Comparison of ENCODE assay signal across 20 mouse cellular contexts in the genomic region with DNA sequence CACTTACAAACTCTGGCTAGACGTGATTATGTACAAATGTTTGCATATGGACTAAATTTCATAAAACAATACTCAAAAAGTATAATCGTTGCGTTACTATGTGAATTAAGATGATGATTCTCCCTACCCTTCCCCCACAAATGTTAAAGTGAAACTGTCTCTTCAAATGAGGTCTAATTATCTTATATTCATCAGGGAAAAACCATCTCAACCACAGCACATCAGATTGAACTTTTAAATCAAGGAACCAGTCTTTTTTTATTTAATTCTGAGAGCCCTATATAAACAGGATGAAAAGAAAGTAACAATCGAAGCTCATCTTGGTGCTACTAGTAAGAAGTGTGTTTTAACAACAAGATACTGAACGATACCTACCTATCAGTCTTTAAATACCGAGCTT. TPM values are rescaled to one million over a fixed set of nuclear protein-coding genes. Genes with fewer than 3 reads are reported as not detected.
DNase-seq lines count a peak whose midpoint lies in the region; ATAC-seq lines count a peak whose summit lies in the region.
"Had no signal": no experiment of that assay in that cellular context is flagged by ENCODE, and none has a peak within 500 bp of the region (broad histone marks: within the 10 kb centered on the region; RNA-seq: fewer than 3 reads in every experiment).

No protein-coding gene starts in this region.

- DNase-seq in CD4-positive helper T cell, adult 2 months (ENCODE audit: low read depth, low spot score) = peak; percentile 8
- peak; percentile 33 for DNase-seq in induced T-regulatory cell, adult 2 months (ENCODE audit: low read depth)
- DNase-seq in naive thymus-derived CD4-positive, alpha-beta T cell, adult 2 months (ENCODE audit: low read depth) = peak; percentile 25
- DNase-seq in cerebellum, postnatal 25 days = no peak
- no peak for DNase-seq in frontal cortex, postnatal 25 days (ENCODE audit: low spot score in 2 of 2)
- no peak for DNase-seq in embryo, embryonic 9.5 days (ENCODE audit: extremely low spot score)
- DNase-seq: adrenal gland, adult 8-10 months; adrenal gland, postnatal 14 days; adrenal gland, postnatal 36 days; B cell, adult 2 months; cerebellum, adult 11-12 months; cerebellum, adult 2 months; cerebellum, adult 9-10 months; cerebellum, postnatal 10 days; cerebellum, postnatal 36 days; embryo, embryonic 11 days; forebrain, postnatal 0 days had no signal

- peak; percentile 75 for ATAC-seq in CD4-positive, CD25-positive, alpha-beta regulatory T cell, adult 4 months
- ATAC-seq: forebrain, embryonic 13.5 days; forebrain, embryonic 15.5 days; forebrain, postnatal 0 days had no signal

RNA-seq across cellular contexts. Expression of a gene that starts 14.4 kb away (rescaled TPM):
- 10 to 100 TPM; 77.4 to 77.6 TPM for polyA plus RNA-seq in CD4-positive, CD25-positive, alpha-beta regulatory T cell, adult 4 months (2017; shearing (Covaris generic))

Comparison
In these comparisons a context has a peak if more than half of its experiments do, and no peak if none do; other contexts are left out.
1. DNase-seq: peak in CD4-positive helper T cell, adult 2 months (single experiment), induced T-regulatory cell, adult 2 months (single experiment) and naive thymus-derived CD4-positive, alpha-beta T cell, adult 2 months (single experiment); none in cerebellum, postnatal 25 days (0 of 2), frontal cortex, postnatal 25 days (0 of 2) and embryo, embryonic 9.5 days (single experiment).